Mouse (Mus musculus) T-helper 2 cell (primary cell): ENCODE measurements at regions not wholly inside any gene's neighbourhood (a gene's known extent, or its start where the extent isn't known, plus 50 kb on each side); places are given as distances from the start of the nearest gene placed in this dataset.

Experiments
- in situ Hi-C: fragments of 300-600 bp; cut with MboI, MseI; formaldehyde crosslinking; loops from one replicate; pipeline ENCODE4 v1.15.1; 2025; ENCODE audit warnings: high pct_unique_total_duplicates

- in situ Hi-C loops = no loop called here
Observed at GRCm38 (mm10) chr10:111865286-111865830, 107.1 kb upstream of the Krr1 start.

- in situ Hi-C loops = no loop called here
Observed at GRCm38 (mm10) chr10:111867102-111867501, 105.4 kb upstream of the Krr1 start.

- in situ Hi-C loops = no loop called here
Observed at GRCm38 (mm10) chr10:111867538-111867937, 104.9 kb upstream of the Krr1 start.

GRCm38 (mm10) chr10:111880354-111880753, 92.1 kb upstream of the Krr1 start:
- in situ Hi-C loops = no loop called here

GRCm38 (mm10) chr10:111881339-111882211, 90.9 kb upstream of the Krr1 start:
- in situ Hi-C loops = no loop called here

GRCm38 (mm10) chr10:111882521-111882920, 89.9 kb upstream of the Krr1 start:
- in situ Hi-C loops = no loop called here

- in situ Hi-C loops = no loop called here
Observed at GRCm38 (mm10) chr10:111884701-111885100, 87.8 kb upstream of the Krr1 start.

GRCm38 (mm10) chr10:111889111-111889510, 83.4 kb upstream of the Krr1 start:
- in situ Hi-C loops = no loop called here

- in situ Hi-C loops = no loop called here
Observed at GRCm38 (mm10) chr10:111893489-111893888, 79.0 kb upstream of the Krr1 start.

GRCm38 (mm10) chr10:111893941-111894340, 78.5 kb upstream of the Krr1 start:
- in situ Hi-C loops = no loop called here

GRCm38 (mm10) chr10:111897361-111897760, 75.1 kb upstream of the Krr1 start:
- in situ Hi-C loops = no loop called here

GRCm38 (mm10) chr10:111900723-111901716, 71.4 kb upstream of the Krr1 start:
- in situ Hi-C loops = no loop called here

- in situ Hi-C loops = no loop called here
Observed at GRCm38 (mm10) chr10:111903956-111904355, 68.5 kb upstream of the Krr1 start.

GRCm38 (mm10) chr10:111907836-111908235, 64.6 kb upstream of the Krr1 start:
- in situ Hi-C loops = no loop called here

- in situ Hi-C loops = no loop called here
Observed at GRCm38 (mm10) chr10:111912561-111912960, 59.9 kb upstream of the Krr1 start.

- in situ Hi-C loops = no loop called here
Observed at GRCm38 (mm10) chr10:111913066-111913785, 59.2 kb upstream of the Krr1 start.

GRCm38 (mm10) chr10:111914231-111914630, 58.2 kb upstream of the Krr1 start:
- in situ Hi-C loops = no loop called here

GRCm38 (mm10) chr10:111918071-111918507, 54.4 kb upstream of the Krr1 start:
- in situ Hi-C loops = no loop called here

- in situ Hi-C loops = no loop called here
Observed at GRCm38 (mm10) chr10:111919475-111919874, 53.0 kb upstream of the Krr1 start.

- in situ Hi-C loops = no loop called here
Observed at GRCm38 (mm10) chr10:111921492-111921891, 51.0 kb upstream of the Krr1 start.
